Mouse (Mus musculus): ENCODE results near the gene Slc12a6. TPM values are rescaled to one million over a fixed set of nuclear protein-coding genes. Genes with fewer than 3 reads are reported as not detected.

Gene Slc12a6
- total RNA-seq, 2 experiments from 2014 or later = 84.5 to 95.5 TPM

- DNase-seq (ENCODE audit: low spot score in 2 of 2) = no peak
These were observed 50.0 kb downstream of the Slc12a6 start for GRCm38 (mm10) chr2:112315638-112316037.

DNA sequence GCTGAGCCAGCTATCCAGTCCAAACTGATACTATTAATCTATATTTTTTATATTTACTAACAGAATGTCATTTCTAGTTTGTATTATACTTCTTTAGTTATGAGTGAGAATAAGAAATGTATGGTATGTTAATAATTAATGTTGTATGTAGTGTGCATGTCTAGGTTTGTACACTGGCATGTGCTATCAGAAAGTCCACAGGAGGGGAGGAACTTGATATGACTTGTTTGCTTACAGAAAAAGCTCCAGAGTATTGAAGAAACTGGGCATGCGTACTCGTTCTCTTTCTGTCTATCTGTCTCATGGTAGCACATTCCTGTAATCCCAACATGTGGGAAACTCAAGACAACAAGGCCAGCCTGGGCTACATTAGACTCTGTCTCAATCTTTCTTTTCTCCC lies 52.6 kb downstream of the Slc12a6 start:
- no peak for DNase-seq (ENCODE audit: low spot score in 2 of 2)

DNA sequence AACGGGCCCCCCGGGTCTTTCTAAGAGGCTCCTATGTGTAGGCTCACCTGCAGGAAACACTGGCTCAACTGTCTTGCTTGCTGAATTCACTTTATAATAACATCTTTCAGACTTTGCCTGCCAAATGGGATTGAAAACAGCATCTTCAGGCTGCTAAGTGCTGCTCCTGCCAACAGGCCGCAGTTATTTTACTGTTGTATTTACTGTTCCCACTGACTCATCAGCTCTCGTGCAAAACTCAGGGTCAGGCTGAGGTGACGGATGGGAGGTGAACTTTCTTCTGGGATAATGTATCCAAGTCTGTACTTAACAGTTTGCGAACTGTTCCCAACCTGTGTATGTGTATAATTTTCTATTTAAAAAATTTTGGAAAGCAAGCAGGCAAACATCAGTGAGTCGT lies 53.3 kb downstream of the Slc12a6 start:
- DNase-seq (ENCODE audit: low spot score in 2 of 2) = peak in 1 of 2 experiments; percentile 12

GRCm38 (mm10) chr2:112328069-112328777 lies 62.6 kb downstream of the Slc12a6 start:
- DNase-seq (ENCODE audit: low spot score in 2 of 2) = no peak

GRCm38 (mm10) chr2:112332051-112332898 lies 66.7 kb downstream of the Slc12a6 start:
- no peak for DNase-seq (ENCODE audit: low spot score in 2 of 2)

GRCm38 (mm10) chr2:112337211-112337610 lies 71.6 kb downstream of the Slc12a6 start:
- no peak for DNase-seq (ENCODE audit: low spot score in 2 of 2)

GRCm38 (mm10) chr2:112339736-112340135 lies 74.1 kb downstream of the Slc12a6 start:
- no peak for DNase-seq (ENCODE audit: low spot score in 2 of 2)

- DNase-seq (ENCODE audit: low spot score in 2 of 2) = no peak
These were observed 75.5 kb downstream of the Slc12a6 start for GRCm38 (mm10) chr2:112341117-112341516.

DNA sequence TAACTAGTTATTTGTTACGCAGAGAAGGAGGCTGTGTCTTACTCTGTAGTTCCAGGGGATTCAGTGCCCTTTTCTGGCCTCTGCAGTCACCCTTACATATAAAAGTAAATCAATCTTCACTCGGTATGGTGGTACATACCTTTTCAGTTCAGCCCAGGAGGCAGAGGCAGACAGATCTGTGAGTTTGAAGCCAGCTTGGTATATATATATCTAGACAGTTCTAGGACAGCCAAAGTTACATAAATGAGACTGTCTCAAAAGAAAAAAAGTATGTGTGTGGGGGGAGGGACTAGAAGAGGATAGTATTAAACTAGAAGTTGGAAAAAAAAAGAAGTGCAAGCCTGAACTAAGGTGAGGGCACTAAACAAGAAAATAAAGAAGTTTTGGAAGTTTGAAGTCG lies 82.6 kb downstream of the Slc12a6 start:
- no peak for DNase-seq (ENCODE audit: low spot score in 2 of 2)

- DNase-seq (ENCODE audit: low spot score in 2 of 2) = no peak
These were observed 88.2 kb downstream of the Slc12a6 start for GRCm38 (mm10) chr2:112353685-112354455.

DNA sequence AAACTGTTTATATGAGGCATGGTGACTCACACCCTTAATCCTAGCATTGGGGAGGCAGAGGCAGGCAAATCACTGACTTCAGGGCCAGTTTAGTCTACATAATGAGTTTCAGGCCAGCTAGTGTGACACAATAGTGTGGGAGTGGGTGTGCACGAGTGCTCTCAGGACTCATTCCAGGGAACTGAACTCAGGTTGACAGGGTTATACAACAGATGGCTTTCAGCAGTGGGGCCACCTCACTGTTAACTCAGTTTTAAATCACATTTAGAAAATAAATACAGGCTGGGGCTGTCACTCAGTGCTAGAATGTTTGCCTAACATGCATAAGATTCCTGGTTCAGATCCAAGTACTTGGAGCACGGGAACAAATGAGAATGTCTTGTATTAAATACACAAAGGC lies 94.0 kb downstream of the Slc12a6 start:
- DNase-seq (ENCODE audit: low spot score in 2 of 2) = peak in 1 of 2 experiments; percentile 17

GRCm38 (mm10) chr2:112360012-112360780 lies 94.6 kb downstream of the Slc12a6 start:
- DNase-seq (ENCODE audit: low spot score in 2 of 2) = no peak

- DNase-seq (ENCODE audit: low spot score in 2 of 2) = no peak
These were observed 95.2 kb downstream of the Slc12a6 start for GRCm38 (mm10) chr2:112360781-112361169.

- DNase-seq (ENCODE audit: low spot score in 2 of 2) = no peak
These were observed 101.6 kb downstream of the Slc12a6 start for GRCm38 (mm10) chr2:112367222-112367621.

DNA sequence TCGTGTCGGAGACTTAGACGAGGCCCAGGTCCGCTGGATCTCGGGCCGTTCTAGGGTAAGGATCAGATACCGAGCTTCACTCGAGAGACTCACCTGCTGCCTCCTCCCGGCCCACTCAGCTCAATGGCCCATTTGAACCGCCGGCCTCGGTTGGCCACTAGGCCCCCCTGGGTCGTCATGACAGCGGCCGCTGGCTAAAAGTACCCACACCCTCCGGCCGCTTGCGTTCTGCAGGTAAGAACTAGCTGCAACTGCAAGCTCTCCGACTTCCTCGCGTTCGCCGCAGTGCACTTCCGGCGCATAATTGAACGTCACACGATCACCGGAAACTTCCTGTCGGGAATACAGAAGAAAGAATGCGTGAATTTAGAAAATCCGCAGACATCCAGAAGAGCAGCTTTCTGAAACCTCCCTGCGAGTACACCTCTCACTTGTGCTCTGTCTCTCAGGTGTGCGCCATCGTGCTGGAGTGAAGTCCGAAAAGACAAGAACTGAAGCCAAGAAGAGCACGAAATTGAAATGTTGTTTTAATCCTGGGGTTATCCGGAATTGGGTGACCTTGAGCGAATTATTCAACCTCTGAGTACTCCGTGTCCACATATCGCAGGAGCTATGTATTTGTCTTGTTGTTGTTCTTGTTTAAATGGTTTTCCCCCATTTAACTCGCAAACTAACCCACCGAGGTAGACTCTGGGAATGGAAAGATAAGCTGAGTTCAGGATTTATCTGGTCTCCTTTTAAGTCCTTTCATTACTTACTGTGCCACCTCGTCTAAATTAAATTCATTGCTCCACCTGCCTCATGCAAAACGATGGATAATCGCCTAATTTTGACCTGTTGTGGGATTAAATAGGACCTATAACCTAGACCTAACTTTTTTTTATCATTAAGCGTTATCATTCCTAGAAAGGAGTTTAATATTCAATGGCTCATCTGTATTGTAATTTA lies 102.4 kb downstream of the Slc12a6 start, which contains the start of gene Emc4:
Gene Emc4, minus strand, starts transcription at position 302 of the 948 bp plus-strand sequence.
- DNase-seq (ENCODE audit: low spot score in 2 of 2) = peak; percentile 90 to 95

GRCm38 (mm10) chr2:112369941-112370340 lies 104.3 kb downstream of the Slc12a6 start:
- no peak for DNase-seq (ENCODE audit: low spot score in 2 of 2)

DNA sequence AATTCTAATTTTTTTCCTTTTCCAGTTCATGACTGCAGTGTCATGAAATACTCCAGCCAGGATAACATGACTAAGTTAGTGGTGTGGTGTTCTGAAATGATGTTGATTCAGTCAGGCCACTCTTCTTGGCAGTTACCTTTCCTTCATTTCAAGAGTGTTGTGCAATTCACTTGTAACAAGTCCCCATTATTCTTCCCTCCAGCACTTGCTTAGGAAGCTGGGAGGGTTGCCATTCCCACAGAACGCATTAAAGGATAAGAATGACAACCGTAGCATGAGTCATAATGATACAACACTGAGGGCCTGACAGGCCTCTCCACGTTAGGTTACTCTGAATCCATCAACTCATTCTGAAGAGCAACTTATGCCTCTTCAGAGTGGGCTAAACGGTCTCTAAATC lies 107.5 kb downstream of the Slc12a6 start:
- DNase-seq (ENCODE audit: low spot score in 2 of 2) = no peak

GRCm38 (mm10) chr2:112374610-112375009 lies 109.0 kb downstream of the Slc12a6 start:
- DNase-seq (ENCODE audit: low spot score in 2 of 2) = no peak
